Mouse (Mus musculus): Measurements from ENCODE around the gene Mrm3.

- TF ChIP-seq CTCF (conservative IDR thresholded peaks at IDR 0.05; ENCODE audit: low read length), result no peak
- TF ChIP-seq NANOG (IDR thresholded peaks at IDR 0.05; ENCODE audit: borderline replicate concordance, low read length), result no peak
Observed at GRCm38 (mm10) chr11:76260208-76261050, 16.9 kb downstream of the Mrm3 start.
